8 mouse cellular contexts compared by ENCODE assay signal in the genomic region with DNA sequence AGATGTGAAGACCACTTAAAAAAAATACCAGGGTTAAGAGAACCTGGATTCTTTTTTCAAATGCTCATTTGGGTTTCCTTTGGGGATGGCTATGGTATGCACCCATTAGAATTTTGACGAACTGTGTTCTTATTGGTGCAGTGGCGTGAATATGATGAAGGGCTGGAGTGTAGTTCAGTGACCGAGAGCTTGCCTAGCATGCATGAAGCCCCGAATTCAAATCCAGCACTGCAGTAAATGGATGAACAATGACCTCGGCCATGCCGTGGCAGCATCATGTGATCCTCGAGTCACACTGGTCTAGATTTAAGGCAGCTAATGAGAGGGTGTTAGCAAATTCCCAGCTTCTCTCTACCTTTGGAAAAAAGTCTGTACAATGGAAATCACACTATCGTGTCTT.
DNase-seq lines count a peak whose midpoint lies in the region; ATAC-seq and TF ChIP-seq lines count a peak whose summit lies in the region.
"Had no signal": no experiment of that assay in that cellular context is flagged by ENCODE, and none has a peak within 500 bp of the region (broad histone marks: within the 10 kb centered on the region; RNA-seq: fewer than 3 reads in every experiment).

No protein-coding gene starts in this region.

- no peak for DNase-seq in lung, adult 2 months
- DNase-seq in limb, embryonic 14.5 days (ENCODE audit: low spot score) = no peak
- no peak for DNase-seq in cerebellum, postnatal 14 days
- no peak for DNase-seq in urinary bladder, postnatal 14 days (ENCODE audit: low spot score)

- H3K9ac ChIP-seq in lung, embryonic 16.5 days (ENCODE audit: low read length) = no peak overlapping the region
- no peak overlapping the region for H3K9ac ChIP-seq in heart, embryonic 15.5 days
- H3K9ac ChIP-seq in limb, embryonic 14.5 days (ENCODE audit: low read depth, low read length, severe bottlenecking) = no peak overlapping the region
- H3K9ac ChIP-seq: liver, postnatal 0 days had no signal

- no peaks in the 10 kb centered on the region for H3K27me3 ChIP-seq in lung, embryonic 16.5 days (ENCODE audit: control insufficient read depth, insufficient read depth, low read depth, low read length)
- H3K27me3 ChIP-seq in heart, embryonic 15.5 days = no peaks in the 10 kb centered on the region
- no peaks in the 10 kb centered on the region for H3K27me3 ChIP-seq in limb, embryonic 14.5 days (ENCODE audit: control insufficient read depth, insufficient read depth, low read length)

- H3K4me1 ChIP-seq in lung, embryonic 16.5 days (replicated peaks; ENCODE audit: control insufficient read depth, insufficient read depth, low read length) = peaks cover 9% of the 10 kb centered on the region
- peaks cover 3% of the 10 kb centered on the region for H3K4me1 ChIP-seq in lung, adult 2 months (ENCODE audit: control insufficient read depth, insufficient read depth, low read length)
- peaks cover 39% of the 10 kb centered on the region for H3K4me1 ChIP-seq in heart, embryonic 15.5 days (replicated peaks)
- H3K4me1 ChIP-seq in limb, embryonic 14.5 days (ENCODE audit: control insufficient read depth, insufficient read depth, low read length) = peaks cover 39% of the 10 kb centered on the region

- ATAC-seq in lung, embryonic 16.5 days (ENCODE audit: low read depth) = no peak
- no peak for ATAC-seq in heart, embryonic 15.5 days (replicated peaks; ENCODE audit: insufficient number of reproducible peaks, insufficient read depth, low FRiP score, low read depth)
- ATAC-seq in limb, embryonic 14.5 days (ENCODE audit: low FRiP score, low read depth) = no peak
- ATAC-seq in granulocyte monocyte progenitor cell, adult 5-6 weeks (replicated peaks; ENCODE audit: poor library complexity, severe bottlenecking) = no peak
- ATAC-seq: liver, postnatal 0 days had no signal

- WGBS in lung, embryonic 16.5 days = 60% methylated on average over 8 of the region's 8 CpGs
- 63% methylated on average over 8 of the region's 8 CpGs for WGBS in lung, adult 2 months
- WGBS in heart, embryonic 15.5 days = 78% methylated on average over 8 of the region's 8 CpGs
- 61% methylated on average over 8 of the region's 8 CpGs for WGBS in limb, embryonic 14.5 days

- H3K4me3 ChIP-seq in lung, embryonic 16.5 days (ENCODE audit: low read length) = no peak overlapping the region
- H3K4me3 ChIP-seq in lung, adult 2 months (replicated peaks; ENCODE audit: extremely low read depth, low read depth, low read length) = no peak overlapping the region
- H3K4me3 ChIP-seq in heart, embryonic 15.5 days = no peak overlapping the region
- H3K4me3 ChIP-seq in limb, embryonic 14.5 days (replicated peaks; ENCODE audit: low read length) = no peak overlapping the region

- TF ChIP-seq CTCF in lung, adult 2 months (IDR thresholded peaks at IDR 0.05; ENCODE audit: insufficient read depth, low read length) = no peak

- H3K9me3 ChIP-seq in lung, embryonic 16.5 days (ENCODE audit: control insufficient read depth, low read length) = no peaks in the 10 kb centered on the region
- no peaks in the 10 kb centered on the region for H3K9me3 ChIP-seq in heart, embryonic 15.5 days (replicated peaks)
- H3K9me3 ChIP-seq in limb, embryonic 14.5 days (ENCODE audit: control insufficient read depth, low read length) = no peaks in the 10 kb centered on the region

- no peak for TF ChIP-seq POLR2A in lung, adult 2 months (IDR thresholded peaks at IDR 0.05; ENCODE audit: borderline replicate concordance, extremely low read depth, low read depth, low read length)
- TF ChIP-seq POLR2A in limb, embryonic 14.5 days (IDR thresholded peaks at IDR 0.05; ENCODE audit: borderline replicate concordance, extremely low read depth, insufficient read depth, insufficient read length) = no peak

- H3K36me3 ChIP-seq in lung, embryonic 16.5 days (ENCODE audit: control insufficient read depth, insufficient read depth, low read length) = no peaks in the 10 kb centered on the region
- H3K36me3 ChIP-seq in heart, embryonic 15.5 days = no peaks in the 10 kb centered on the region
- no peaks in the 10 kb centered on the region for H3K36me3 ChIP-seq in limb, embryonic 14.5 days (ENCODE audit: control insufficient read depth, insufficient read depth, low read length)

- no peak overlapping the region for H3K4me2 ChIP-seq in lung, embryonic 16.5 days (ENCODE audit: low read depth, low read length)
- H3K4me2 ChIP-seq in heart, embryonic 15.5 days = peak overlapping the region; percentile 49; the same call in 1 of the 2 replicates
- H3K4me2 ChIP-seq in limb, embryonic 14.5 days (replicated peaks; ENCODE audit: low read depth, low read length, severe bottlenecking) = peak overlapping the region; percentile 33; the same call in 1 of the 2 replicates

- peak overlapping the region; percentile 73 for H3K27ac ChIP-seq in lung, embryonic 16.5 days (ENCODE audit: low read length)
- H3K27ac ChIP-seq in heart, embryonic 15.5 days = peak overlapping the region; percentile 92
- H3K27ac ChIP-seq in limb, embryonic 14.5 days (replicated peaks; ENCODE audit: low read depth, low read length) = peak overlapping the region; percentile 90
